Mouse (Mus musculus) gastrocnemius, adult 2 months (tissue): ENCODE data around the gene Fxn. TPM values are rescaled to one million over a fixed set of nuclear protein-coding genes. Genes with fewer than 3 reads are reported as not detected.
"Not testable (repeated sequence)": the region's sequence is repeated elsewhere in the genome, so short reads cannot be mapped to it uniquely, and the experiment has no call there.

Experiments used
- DNase-seq: peaks from one replicate; pipeline ENCODE4 v3.0.0; 2022
- H3K27ac ChIP-seq: fragments of 200-600 bp; 2 replicates; pipeline ENCODE4 v1.8.1; 2022; ENCODE audit warnings: mild to moderate bottlenecking
- H3K4me3 ChIP-seq: fragments of 200-600 bp; 2 replicates; pipeline ENCODE4 v1.8.1; 2022; ENCODE audit warnings: mild to moderate bottlenecking, moderate library complexity
- CTCF ChIP-seq: fragments of 200-600 bp; IDR thresholded peaks from 2 replicates; pipeline ENCODE4 v1.8.1; 2022; ENCODE audit warnings: antibody characterized with exemption, mild to moderate bottlenecking, moderate library complexity
- intact Hi-C: fragments of 180-260 bp; cut with DNase I; formaldehyde crosslinking; loops from one replicate; pipeline ENCODE4 v1.15.1; 2025
- total RNA-seq, 2 experiments: library from RNA; stranded (reverse); gene quantifications; 2 replicates each; pipeline ENCODE4 v1.2.3; 2021

The Fxn gene
- total RNA-seq, 2 experiments from 2014 or later, result 19.7 to 19.8 TPM

- DNase-seq, result no peak
- intact Hi-C loops, result loop anchor here (5.0 kb wide), 1 partner anchor 37 kb away; no protein-coding TSS in a partner anchor
- Histone ChIP-seq H3K4me3 (no peak overlapping the region), H3K27ac (peak overlapping the region; percentile 48)
- no peak for TF ChIP-seq CTCF
Observed at GRCm38 (mm10) chr19:24259390-24260351, 20.7 kb downstream of the Fxn start.

DNA sequence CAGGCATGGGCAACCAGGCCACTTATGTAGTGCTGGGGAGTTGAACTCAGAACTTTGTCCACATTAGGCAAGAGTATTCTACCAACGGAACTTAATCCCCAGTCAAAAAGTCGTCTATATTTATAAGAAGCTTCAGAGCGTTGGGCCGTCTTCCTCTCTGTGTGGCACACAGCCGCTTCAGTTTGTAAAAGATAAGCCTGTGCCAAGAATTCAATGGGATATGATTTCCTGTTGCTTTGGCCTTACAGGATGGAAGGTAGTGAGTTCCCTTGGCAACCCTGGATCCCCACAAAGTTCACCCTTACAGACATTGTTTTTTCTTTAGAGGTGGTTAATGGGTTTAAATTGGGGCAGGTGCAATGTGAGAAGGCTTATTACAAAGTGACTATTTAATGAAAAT is 22.0 kb downstream of the Fxn start:
- peak overlapping the region; percentile 35; the same call in 1 of the 2 replicates for H3K27ac ChIP-seq
- H3K4me3 ChIP-seq, result no peak overlapping the region
- DNase-seq, result no peak
- intact Hi-C loops, result no loop called here
- TF ChIP-seq CTCF, result no peak

GRCm38 (mm10) chr19:24257962-24258361 is 22.4 kb downstream of the Fxn start:
- Histone ChIP-seq H3K4me3 (no peak overlapping the region), H3K27ac (peak overlapping the region; percentile 35; the same call in 1 of the 2 replicates)
- DNase-seq, result no peak
- no peak for TF ChIP-seq CTCF
- intact Hi-C loops, result no loop called here

DNA sequence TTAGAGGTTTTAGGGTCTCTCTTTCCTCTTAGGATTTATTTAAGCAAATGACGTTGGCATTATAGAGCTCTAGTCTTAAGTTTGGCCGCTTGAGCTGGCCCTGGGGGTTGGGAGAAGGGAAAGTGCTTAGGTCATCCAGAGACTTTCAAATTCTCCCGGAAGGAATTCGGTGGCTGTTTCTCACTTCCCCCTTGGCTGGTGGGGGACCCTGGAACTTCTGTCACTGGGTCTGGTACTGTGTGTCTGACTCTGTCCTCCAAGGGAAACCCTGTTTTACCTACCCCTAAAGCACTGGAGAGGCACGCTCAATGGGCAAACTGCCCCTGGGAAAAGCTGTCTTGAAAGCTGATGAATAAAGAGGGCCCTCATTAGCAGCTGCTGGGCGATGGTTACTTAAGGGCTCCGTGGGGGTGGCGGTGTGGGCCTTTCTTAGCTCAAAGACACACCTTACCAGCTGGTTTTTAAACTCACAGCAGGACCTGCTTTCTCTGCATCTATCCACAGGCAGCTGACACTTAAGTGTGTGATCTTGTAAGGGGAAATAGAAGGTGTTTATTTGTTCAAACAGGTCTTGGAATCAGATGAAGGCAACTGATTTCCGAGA is 26.6 kb downstream of the Fxn start:
- DNase-seq, result no peak
- no peak for TF ChIP-seq CTCF
- Histone ChIP-seq H3K4me3 (no peak overlapping the region), H3K27ac (no peak overlapping the region)
- intact Hi-C loops, result no loop called here

- DNase-seq, result no peak
- intact Hi-C loops, result no loop called here
- H3K27ac ChIP-seq, result no peak overlapping the region
- peak overlapping the region; percentile 13; the same call in 1 of the 2 replicates for H3K4me3 ChIP-seq
- no peak for TF ChIP-seq CTCF
Observed at GRCm38 (mm10) chr19:24251869-24252268, 28.5 kb downstream of the Fxn start.

DNA sequence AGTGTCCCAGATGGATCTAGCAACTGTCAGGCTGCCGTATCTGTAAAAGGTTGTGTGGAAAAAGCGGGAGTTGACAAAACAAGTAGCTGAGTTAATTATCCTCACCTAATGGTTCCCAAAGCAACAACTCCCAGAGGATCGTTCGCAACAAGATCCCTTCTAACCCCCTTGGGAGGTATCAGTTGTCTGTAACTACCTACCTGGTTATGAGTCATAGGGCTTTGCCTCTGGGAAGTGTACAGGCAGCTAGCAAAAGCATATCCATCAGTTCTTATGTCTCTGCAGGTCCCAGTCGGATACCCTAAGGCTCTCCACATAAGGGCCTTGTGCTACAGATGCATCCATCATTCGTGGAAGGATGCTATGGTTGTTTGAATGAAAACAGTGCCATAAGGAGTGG is 37.1 kb downstream of the Fxn start:
- no peak for TF ChIP-seq CTCF
- no peak overlapping the region for H3K27ac ChIP-seq
- H3K4me3 ChIP-seq, result no peak overlapping the region
- no peak for DNase-seq
- intact Hi-C loops, result no loop called here

- DNase-seq, result no peak
- no peak overlapping the region for H3K4me3 ChIP-seq
- no peak for TF ChIP-seq CTCF
- intact Hi-C loops, result no loop called here
- H3K27ac ChIP-seq, result no peak overlapping the region
Observed at GRCm38 (mm10) chr19:24241799-24242546, 38.4 kb downstream of the Fxn start.

DNA sequence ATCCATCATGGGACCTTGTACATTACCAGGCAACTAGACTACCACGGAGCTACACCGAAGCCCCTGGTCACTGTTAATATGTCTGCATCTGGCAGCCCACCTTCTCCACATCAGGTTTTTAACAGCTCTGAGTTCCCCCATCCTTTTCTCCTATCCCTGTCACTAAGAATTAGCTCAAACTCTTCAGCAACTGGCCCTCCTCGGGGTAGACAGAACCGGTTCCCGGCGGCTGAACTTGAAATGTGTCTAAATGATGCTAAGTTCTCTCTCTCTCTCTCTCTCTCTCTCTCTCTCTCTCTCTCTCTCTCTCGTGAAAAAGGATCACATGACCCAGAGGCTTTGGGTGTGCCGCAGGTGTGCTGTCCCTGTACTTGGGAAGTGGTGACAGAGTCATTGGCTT is 39.1 kb downstream of the Fxn start:
- no peak for DNase-seq
- TF ChIP-seq CTCF, result no peak
- Histone ChIP-seq H3K27ac (no peak overlapping the region), H3K4me3 (no peak overlapping the region)
- intact Hi-C loops, result no loop called here

GRCm38 (mm10) chr19:24238011-24238410 is 42.4 kb downstream of the Fxn start:
- H3K27ac ChIP-seq, result no peak overlapping the region
- DNase-seq, result no peak
- TF ChIP-seq CTCF, result no peak
- intact Hi-C loops, result no loop called here
- H3K4me3 ChIP-seq, result no peak overlapping the region

GRCm38 (mm10) chr19:24232356-24232755 is 48.0 kb downstream of the Fxn start:
- not testable (repeated sequence) for H3K27ac ChIP-seq

GRCm38 (mm10) chr19:24225305-24225696 is 55.1 kb downstream of the Fxn start:
- peak overlapping the region; percentile 91 for H3K4me3 ChIP-seq
- DNase-seq, result peak; percentile 36
- H3K27ac ChIP-seq, result peak overlapping the region; percentile 81
- TF ChIP-seq CTCF, result no peak
- intact Hi-C loops, result no loop called here

More at GRCm38 (mm10) chr19:24232356-24232755, 48.0 kb downstream of the Fxn start:
- intact Hi-C loops, H3K4me3 ChIP-seq, DNase-seq: not testable (repeated sequence)

- intact Hi-C loops, result loop anchor here (5.0 kb wide), 2 partner anchors 38 to 72 kb away; no protein-coding TSS in a partner anchor
Observed at GRCm38 (mm10) chr19:24224500-24225304, 55.7 kb downstream of the Fxn start, which contains the start of gene Tjp2. Tjp2 (minus strand) TSS chr19:24225030.

More at GRCm38 (mm10) chr19:24224500-24225304, 55.7 kb downstream of the Fxn start, which contains the start of gene Tjp2:
- Histone ChIP-seq H3K4me3 (peak within 1 kb of the TSS; percentile 91), H3K27ac (peak within 1 kb of the TSS; percentile 81)
- peak; percentile 71 for DNase-seq
- peak; percentile 93 for TF ChIP-seq CTCF
